Mouse (Mus musculus) hindbrain, embryonic 11.5 days (tissue): ENCODE measurements around the gene H13. TPM values are rescaled to one million over a fixed set of nuclear protein-coding genes. Genes with fewer than 3 reads are reported as not detected.

Source experiments
- ATAC-seq: fragments of 200-750 bp; cut with Nextera tagmentation; 2 replicates; pipeline ENCODE4 v1.8.0; 2017; ENCODE audit warnings: mild to moderate bottlenecking, moderate TSS enrichment, moderate library complexity; ENCODE audit not compliant: low FRiP score
- DNase-seq: peaks from one replicate; pipeline ENCODE4 v3.0.0-alpha.2; 2015; ENCODE audit warnings: low spot score
- H3K27ac ChIP-seq: fragments of 300-500 bp; sonication (generic); 2 replicates; pipeline ENCODE4 v1.5.1; 2014; ENCODE audit warnings: mild to moderate bottlenecking, low read depth, low read length
- H3K27me3 ChIP-seq: fragments of 300-500 bp; sonication (generic); 2 replicates; pipeline ENCODE4 v1.6.1; 2014; ENCODE audit warnings: mild to moderate bottlenecking, low read length, moderate library complexity, mixed read lengths; ENCODE audit not compliant: control insufficient read depth, insufficient read depth
- H3K36me3 ChIP-seq: fragments of 300-500 bp; sonication (generic); 2 replicates; pipeline ENCODE4 v1.6.1; 2014; ENCODE audit warnings: mild to moderate bottlenecking, low read length, moderate library complexity, mixed read lengths; ENCODE audit not compliant: control insufficient read depth, insufficient read depth
- H3K4me1 ChIP-seq: fragments of 300-500 bp; sonication (generic); replicated peaks from 2 replicates; pipeline ENCODE4 v1.6.1; 2014; ENCODE audit warnings: low read length, mixed read lengths; ENCODE audit not compliant: control insufficient read depth, insufficient read depth
- H3K4me2 ChIP-seq: fragments of 300-500 bp; sonication (generic); replicated peaks from 2 replicates; pipeline ENCODE4 v1.6.1; 2014; ENCODE audit warnings: mild to moderate bottlenecking, low read depth, low read length
- H3K4me3 ChIP-seq: fragments of 300-500 bp; sonication (generic); 2 replicates; pipeline ENCODE4 v1.5.1; 2014; ENCODE audit warnings: low read depth, low read length
- H3K9ac ChIP-seq: fragments of 300-500 bp; sonication (generic); 2 replicates; pipeline ENCODE4 v1.6.1; 2014; ENCODE audit warnings: low read depth, low read length
- H3K9me3 ChIP-seq: fragments of 300-500 bp; sonication (generic); 2 replicates; pipeline ENCODE4 v1.6.1; 2016; ENCODE audit warnings: low read length; ENCODE audit not compliant: control insufficient read depth
- WGBS: fragments of 180-500 bp; shearing (Covaris S2); extraction: QIAGEN DNeasy Blood & Tissue Kit; methylation state at CpG from one replicate; pipeline ENCODE4 v1.1.7; 2014; 5-methylcytosine and 5-hydroxymethylcytosine counted together
- polyA plus RNA-seq: library from polyadenylated mRNA; unstranded; fragments of >200 nt; fragmentation: Nextera tagmentation; extraction: Ambion mirVana; gene quantifications from 2 replicates; pipeline ENCODE4 v1.2.1, GENCODE M21; 2014

H13 gene
- polyA plus RNA-seq, 1 experiment from 2014 or later = 138 TPM

GRCm38 (mm10) chr2:152728594-152728993, 59.3 kb downstream of the H13 start:
- H3K4me2 ChIP-seq = no peak overlapping the region
- no peak overlapping the region for H3K9ac ChIP-seq
- H3K36me3 ChIP-seq = no peaks in the 10 kb centered on the region
- peak overlapping the region; percentile 62; the same call in 1 of the 2 replicates for H3K27ac ChIP-seq
- WGBS = 81% methylated on average over 7 of the region's 7 CpGs
- no peaks in the 10 kb centered on the region for H3K9me3 ChIP-seq
- ATAC-seq (no peak), DNase-seq (no peak)
- no peak overlapping the region for H3K4me3 ChIP-seq
- peaks cover 14% of the 10 kb centered on the region for H3K4me1 ChIP-seq
- H3K27me3 ChIP-seq = no peaks in the 10 kb centered on the region

GRCm38 (mm10) chr2:152729013-152729635, 59.9 kb downstream of the H13 start:
- Histone ChIP-seq H3K4me3 (no peak overlapping the region), H3K27me3 (no peaks in the 10 kb centered on the region), H3K9ac (no peak overlapping the region), H3K36me3 (no peaks in the 10 kb centered on the region), H3K9me3 (no peaks in the 10 kb centered on the region), H3K4me1 (peaks cover 9% of the 10 kb centered on the region), H3K4me2 (no peak overlapping the region), H3K27ac (peak overlapping the region; percentile 58)
- ATAC-seq (peak; percentile 8; the same call in 1 of the 2 replicates), DNase-seq (no peak)
- 48% methylated on average over 8 of the region's 8 CpGs for WGBS

- peak overlapping the region; percentile 58 for H3K27ac ChIP-seq
- no peak overlapping the region for H3K4me2 ChIP-seq
- H3K9me3 ChIP-seq = no peaks in the 10 kb centered on the region
- H3K27me3 ChIP-seq = no peaks in the 10 kb centered on the region
- no peaks in the 10 kb centered on the region for H3K36me3 ChIP-seq
- DNase-seq (peak; percentile 73), ATAC-seq (peak; percentile 53)
- no peak overlapping the region for H3K4me3 ChIP-seq
- WGBS = 40% methylated on average over 7 of the region's 7 CpGs
- H3K9ac ChIP-seq = no peak overlapping the region
- peaks cover 9% of the 10 kb centered on the region; the same call in 1 of the 2 replicates for H3K4me1 ChIP-seq
These were observed 60.4 kb downstream of the H13 start for GRCm38 (mm10) chr2:152729636-152730020.

- no peaks in the 10 kb centered on the region for H3K9me3 ChIP-seq
- no peak overlapping the region for H3K4me3 ChIP-seq
- WGBS = 90% methylated on average over 2 of the region's 2 CpGs
- H3K9ac ChIP-seq = no peak overlapping the region
- no peaks in the 10 kb centered on the region for H3K27me3 ChIP-seq
- no peak overlapping the region for H3K4me2 ChIP-seq
- H3K4me1 ChIP-seq = peaks cover 6% of the 10 kb centered on the region; the same call in 1 of the 2 replicates
- no peak overlapping the region for H3K27ac ChIP-seq
- ATAC-seq (no peak), DNase-seq (no peak)
- no peaks in the 10 kb centered on the region for H3K36me3 ChIP-seq
These were observed 63.9 kb downstream of the H13 start for GRCm38 (mm10) chr2:152733201-152733600.

GRCm38 (mm10) chr2:152734501-152734900, 65.2 kb downstream of the H13 start:
- Histone ChIP-seq H3K36me3 (no peaks in the 10 kb centered on the region), H3K4me3 (peak overlapping the region; percentile 84), H3K27me3 (no peaks in the 10 kb centered on the region), H3K4me1 (peaks cover 8% of the 10 kb centered on the region; the same call in 1 of the 2 replicates), H3K9ac (peak overlapping the region; percentile 46; the same call in 1 of the 2 replicates), H3K9me3 (no peaks in the 10 kb centered on the region), H3K4me2 (peak overlapping the region; percentile 84), H3K27ac (peak overlapping the region; percentile 80)
- ATAC-seq = no peak
- WGBS = 12% methylated on average over 10 of the region's 10 CpGs
- no peak for DNase-seq

- no peaks in the 10 kb centered on the region for H3K27me3 ChIP-seq
- no peaks in the 10 kb centered on the region for H3K9me3 ChIP-seq
- DNase-seq = peak; percentile 98
- H3K4me3 ChIP-seq = peak overlapping the region; percentile 84
- WGBS = 0% methylated on average over 28 of the region's 28 CpGs
- H3K4me1 ChIP-seq = peaks cover 6% of the 10 kb centered on the region; the same call in 1 of the 2 replicates
- peak; percentile 84 for ATAC-seq
- H3K4me2 ChIP-seq = peak overlapping the region; percentile 84
- peak overlapping the region; percentile 80 for H3K27ac ChIP-seq
- H3K9ac ChIP-seq = peak overlapping the region; percentile 47
- no peaks in the 10 kb centered on the region for H3K36me3 ChIP-seq
These were observed 65.7 kb downstream of the H13 start for GRCm38 (mm10) chr2:152734984-152735383.

GRCm38 (mm10) chr2:152736090-152736601, 66.9 kb downstream of the H13 start, which contains the start of gene Id1:
Id1 (plus strand) TSS chr2:152736251.
- peak within 1 kb of the TSS; percentile 80 for H3K27ac ChIP-seq
- ATAC-seq (peak; percentile 74), DNase-seq (peak; percentile 92)
- H3K27me3 ChIP-seq = no peaks in the 10 kb centered on the region
- H3K4me2 ChIP-seq = peak within 1 kb of the TSS; percentile 84
- peak within 1 kb of the TSS; percentile 84 for H3K4me3 ChIP-seq
- H3K9ac ChIP-seq = peak within 1 kb of the TSS; percentile 86
- no peaks in the 10 kb centered on the region for H3K36me3 ChIP-seq
- peaks cover 6% of the 10 kb centered on the region for H3K4me1 ChIP-seq
- under 1% methylated on average over 28 of the region's 28 CpGs for WGBS
- no peaks in the 10 kb centered on the region for H3K9me3 ChIP-seq

GRCm38 (mm10) chr2:152736748-152737147, 67.5 kb downstream of the H13 start:
- WGBS = 0% methylated on average over 22 of the region's 22 CpGs
- H3K36me3 ChIP-seq = no peaks in the 10 kb centered on the region
- H3K4me3 ChIP-seq = peak overlapping the region; percentile 84
- peaks cover 6% of the 10 kb centered on the region for H3K4me1 ChIP-seq
- H3K27ac ChIP-seq = peak overlapping the region; percentile 80
- DNase-seq = peak; percentile 69
- no peak for ATAC-seq
- H3K9me3 ChIP-seq = no peaks in the 10 kb centered on the region
- H3K9ac ChIP-seq = peak overlapping the region; percentile 86
- H3K4me2 ChIP-seq = peak overlapping the region; percentile 84
- no peaks in the 10 kb centered on the region for H3K27me3 ChIP-seq
